Mouse (Mus musculus) C2C12 (cell line): ENCODE results near the gene Uox. TPM values are rescaled to one million over a fixed set of nuclear protein-coding genes. Genes with fewer than 3 reads are reported as not detected.

Source experiments
- H3K27me3 ChIP-seq: one replicate; pipeline ENCODE4 v1.6.1; 2011; ENCODE audit not compliant: control insufficient read depth, insufficient read depth, insufficient read length
- H3K36me3 ChIP-seq: one replicate; pipeline ENCODE4 v1.6.1; 2011; ENCODE audit not compliant: control insufficient read depth, insufficient read depth
- H3K4me3 ChIP-seq: one replicate; pipeline ENCODE4 v1.5.1; 2011; ENCODE audit warnings: mild to moderate bottlenecking, control low read depth; ENCODE audit not compliant: poor library complexity, insufficient read depth, severe bottlenecking
- H3K79me2 ChIP-seq: one replicate; pipeline ENCODE4 v1.6.1; 2011; ENCODE audit not compliant: control insufficient read depth, insufficient read depth
- H3K79me3 ChIP-seq: one replicate; pipeline ENCODE4 v1.6.1; 2011; ENCODE audit warnings: low read depth, control low read depth
- H3ac ChIP-seq: one replicate; pipeline ENCODE3; 2011; ENCODE audit warnings: low read depth; ENCODE audit not compliant: control insufficient read depth, insufficient read length
- CEBPB ChIP-seq: IDR thresholded peaks from one replicate; pipeline ENCODE4 v1.6.1; 2011; ENCODE audit warnings: low read depth, mild to moderate bottlenecking, control low read depth, moderate library complexity
- CTCF ChIP-seq: IDR thresholded peaks from one replicate; pipeline ENCODE4 v1.5.1; 2011; ENCODE audit not compliant: control insufficient read depth, insufficient read depth, insufficient read length
- FOSL1 ChIP-seq: IDR thresholded peaks from one replicate; pipeline ENCODE4 v1.8.0; 2011; ENCODE audit warnings: mild to moderate bottlenecking, low read length; ENCODE audit not compliant: poor library complexity, insufficient read depth, severe bottlenecking
- MAX ChIP-seq: IDR thresholded peaks from one replicate; pipeline ENCODE4 v1.6.1; 2011; ENCODE audit warnings: mild to moderate bottlenecking, control low read depth
- MYOD1 ChIP-seq: IDR thresholded peaks from one replicate; pipeline ENCODE4 v1.6.1; 2011; ENCODE audit warnings: low read depth; ENCODE audit not compliant: control insufficient read depth, insufficient read length
- MYOG ChIP-seq: IDR thresholded peaks from one replicate; pipeline ENCODE4 v1.6.1; 2011; ENCODE audit not compliant: control insufficient read depth, insufficient read length; ENCODE audit errors: extremely low read depth
- USF1 ChIP-seq: IDR thresholded peaks from one replicate; pipeline ENCODE4 v1.6.1; 2011; ENCODE audit warnings: low read depth, mild to moderate bottlenecking, control low read depth, moderate library complexity
- polyA plus RNA-seq: library from polyadenylated mRNA; unstranded; fragments of >200 nt; fragmentation: generic; extraction: Trizol; gene quantifications from one replicate; pipeline ENCODE4 v1.2.1, GENCODE M21; 2012; ENCODE audit warnings: missing spikeins

The Uox gene
- polyA plus RNA-seq, 1 experiment = not detected

DNA sequence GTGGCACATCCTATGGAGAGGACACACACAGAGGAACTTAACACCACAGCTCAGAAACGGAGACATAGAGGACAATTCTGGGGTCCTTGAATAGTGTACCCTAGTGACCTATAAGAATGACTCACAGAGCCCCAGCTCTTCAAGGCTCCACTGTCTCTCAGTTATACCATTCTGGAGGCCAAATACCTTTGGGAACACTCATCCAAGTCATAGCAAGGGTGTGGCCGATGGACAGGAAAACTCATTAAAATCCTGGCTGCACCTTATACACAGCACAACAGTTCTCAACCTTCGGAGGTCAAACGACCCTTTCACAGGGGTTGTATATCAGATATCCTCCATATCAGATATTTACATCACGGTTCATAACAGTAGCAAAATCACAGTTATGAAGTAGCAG lies 62.3 kb downstream of the Uox start:
- Histone ChIP-seq H3K79me3 (no peaks in the 10 kb centered on the region), H3K79me2 (no peaks in the 10 kb centered on the region), H3K36me3 (no peaks in the 10 kb centered on the region)

DNA sequence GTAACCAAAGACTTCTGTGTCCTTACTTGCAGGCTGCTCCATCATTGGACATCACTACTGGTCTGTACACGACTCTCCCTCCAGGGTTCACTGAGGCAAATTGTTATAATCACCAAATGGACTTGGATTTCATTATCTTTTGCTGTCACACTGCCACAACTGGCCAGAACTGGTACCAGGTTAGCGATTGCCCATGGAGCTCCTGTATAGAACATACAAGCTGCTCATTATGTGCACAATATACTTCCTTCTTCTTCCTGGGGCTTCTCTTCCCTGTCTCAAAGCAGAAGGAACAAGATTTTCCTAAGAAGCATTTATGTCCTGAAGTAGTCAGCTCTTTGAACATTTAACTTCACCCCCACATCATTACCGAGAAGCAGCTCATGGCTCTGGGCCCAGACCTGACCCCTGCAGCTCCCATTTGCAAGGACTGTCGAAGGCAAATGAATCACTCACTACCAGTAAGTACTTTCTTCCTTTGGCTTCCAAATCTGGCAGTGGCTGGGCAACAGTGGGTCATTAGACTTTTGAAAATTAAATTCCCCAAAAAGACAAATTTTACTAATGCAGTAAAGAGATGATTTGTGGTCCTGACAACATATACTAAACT lies 71.7 kb downstream of the Uox start:
- no peak overlapping the region for H3ac ChIP-seq
- no peaks in the 10 kb centered on the region for H3K79me3 ChIP-seq
- H3K79me2 ChIP-seq = no peaks in the 10 kb centered on the region
- H3K27me3 ChIP-seq = no peaks in the 10 kb centered on the region
- TF ChIP-seq MYOG (no peak), CTCF (no peak), USF1 (no peak), CEBPB (no peak), FOSL1 (no peak), MAX (no peak), MYOD1 (no peak)
- no peak overlapping the region for H3K4me3 ChIP-seq
- H3K36me3 ChIP-seq = no peaks in the 10 kb centered on the region

More for the DNA sequence above, 62.3 kb downstream of the Uox start:
- Histone ChIP-seq H3K27me3 (no peaks in the 10 kb centered on the region), H3ac (no peak overlapping the region), H3K4me3 (no peak overlapping the region)
- TF ChIP-seq USF1 = no peak
- no peak for TF ChIP-seq MYOG
- TF ChIP-seq FOSL1 = no peak

DNA sequence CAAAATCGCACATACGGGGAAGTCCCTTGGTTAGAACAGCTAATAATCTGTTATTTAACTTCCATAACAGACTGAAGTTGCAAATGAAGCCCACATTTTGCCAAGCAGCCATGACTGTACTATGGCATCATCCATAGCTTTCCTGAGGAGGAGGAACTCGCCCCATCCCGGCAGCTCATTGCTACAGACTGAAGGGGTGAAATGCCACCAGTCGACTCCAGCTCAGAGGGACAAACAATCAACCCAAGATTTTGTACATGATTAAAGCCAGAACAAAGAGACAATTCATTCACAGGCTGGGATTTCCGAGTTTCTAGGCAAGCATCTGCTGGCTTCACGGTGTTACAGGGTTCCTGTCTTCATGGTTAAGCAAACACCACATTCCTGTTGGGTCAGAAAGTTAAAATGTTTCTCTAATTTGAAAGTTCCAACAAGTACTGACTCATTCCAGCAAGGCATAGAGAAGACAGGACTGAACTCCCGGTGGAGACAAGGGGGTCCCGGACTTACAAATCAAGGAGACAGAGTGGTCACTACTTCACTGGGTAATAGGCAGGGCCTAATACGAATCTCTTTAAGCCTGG lies 79.2 kb downstream of the Uox start:
- Histone ChIP-seq H3ac (no peak overlapping the region), H3K4me3 (no peak overlapping the region), H3K27me3 (no peaks in the 10 kb centered on the region), H3K36me3 (no peaks in the 10 kb centered on the region), H3K79me2 (no peaks in the 10 kb centered on the region), H3K79me3 (no peaks in the 10 kb centered on the region)
- no peak for TF ChIP-seq CTCF
- no peak for TF ChIP-seq MYOD1
- no peak for TF ChIP-seq MAX
- no peak for TF ChIP-seq USF1
- TF ChIP-seq MYOG = no peak
- TF ChIP-seq CEBPB = no peak
- TF ChIP-seq FOSL1 = no peak

DNA sequence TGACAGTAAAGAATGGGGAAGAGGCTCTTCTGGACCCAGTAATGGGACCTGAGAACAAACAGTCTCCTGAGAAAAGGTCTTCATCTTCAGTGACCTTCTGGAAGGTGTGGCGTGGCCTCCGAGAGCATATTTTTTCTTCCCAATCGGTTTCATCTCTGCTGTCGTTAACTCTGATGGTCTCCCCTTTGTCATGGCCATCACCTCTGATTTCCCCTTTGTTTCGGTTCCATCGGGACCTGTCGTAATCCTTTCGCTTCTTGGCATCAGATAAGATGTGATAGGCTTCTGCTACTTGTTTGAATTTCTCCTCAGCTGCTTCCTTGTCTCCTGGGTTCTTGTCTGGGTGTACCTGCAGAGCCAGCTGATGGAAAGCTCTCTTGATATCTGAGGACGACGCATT lies 80.5 kb downstream of the Uox start:
- H3K4me3 ChIP-seq = no peak overlapping the region
- TF ChIP-seq CEBPB = no peak
- TF ChIP-seq FOSL1 = no peak
- no peaks in the 10 kb centered on the region for H3K79me2 ChIP-seq
- no peaks in the 10 kb centered on the region for H3K79me3 ChIP-seq
- no peaks in the 10 kb centered on the region for H3K27me3 ChIP-seq
- no peak overlapping the region for H3ac ChIP-seq
- no peaks in the 10 kb centered on the region for H3K36me3 ChIP-seq

DNA sequence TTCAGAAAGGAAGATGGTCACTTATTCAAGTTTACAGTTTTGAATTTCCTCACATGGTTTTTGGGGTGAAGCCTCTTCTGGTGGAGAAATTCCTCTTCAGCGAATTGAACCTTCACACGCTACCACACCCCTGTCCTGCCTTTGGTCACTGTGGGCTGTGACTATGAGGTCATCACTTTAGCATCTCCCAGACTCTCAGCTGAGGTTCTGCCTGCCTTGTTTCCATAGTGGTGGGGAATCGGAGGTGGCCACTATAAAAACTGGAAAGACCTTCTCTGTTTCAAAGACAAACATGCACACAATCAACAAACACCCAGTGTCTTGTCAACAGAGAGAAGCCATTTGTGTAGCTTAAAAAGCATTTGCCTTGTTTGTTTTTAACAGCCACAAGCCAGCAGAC lies 81.0 kb downstream of the Uox start, which contains the start of gene 4930503B20Rik:
Gene 4930503B20Rik (minus strand): TSS at position 101 of the 400 bp plus-strand sequence.
- H3K27me3 ChIP-seq = no peaks in the 10 kb centered on the region
- H3ac ChIP-seq = no peak within 1 kb of the TSS
- no peaks in the 10 kb centered on the region for H3K36me3 ChIP-seq
- no peak within 1 kb of the TSS for H3K4me3 ChIP-seq
- H3K79me2 ChIP-seq = no peaks in the 10 kb centered on the region
- TF ChIP-seq MAX = no peak
- TF ChIP-seq FOSL1 = no peak
- no peaks in the 10 kb centered on the region for H3K79me3 ChIP-seq

DNA sequence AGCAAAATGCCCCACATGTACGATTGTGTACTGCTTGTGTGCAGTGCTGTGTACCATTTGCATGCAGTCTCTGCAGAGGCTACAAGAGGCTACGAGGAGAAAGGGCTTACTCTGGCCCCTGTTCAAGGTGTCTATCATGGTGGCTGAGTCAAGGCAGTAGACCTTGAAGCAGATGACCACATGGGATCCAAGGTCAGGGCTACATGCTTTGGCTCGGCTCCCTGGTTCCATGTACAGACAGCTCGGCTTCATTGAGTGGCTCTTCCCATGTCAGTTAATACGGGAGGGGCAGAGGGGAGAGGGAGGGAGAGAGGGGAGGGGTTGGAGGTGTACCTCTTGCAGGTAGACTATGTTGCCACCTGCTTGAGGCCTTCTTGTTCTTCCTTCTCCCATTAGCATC lies 82.2 kb downstream of the Uox start:
- TF ChIP-seq MAX (no peak), USF1 (no peak), FOSL1 (no peak), CEBPB (no peak), MYOD1 (no peak), CTCF (no peak), MYOG (no peak)
- Histone ChIP-seq H3K36me3 (no peaks in the 10 kb centered on the region), H3K27me3 (no peaks in the 10 kb centered on the region), H3ac (no peak overlapping the region), H3K4me3 (no peak overlapping the region), H3K79me2 (no peaks in the 10 kb centered on the region), H3K79me3 (no peaks in the 10 kb centered on the region)
